Mouse (Mus musculus) G1E (cell line): ENCODE data around the gene Tacc2.
"Not testable (repeated sequence)": the region's sequence is repeated elsewhere in the genome, so short reads cannot be mapped to it uniquely, and the experiment has no call there.

Source experiments
- CTCF ChIP-seq: IDR thresholded peaks from 2 replicates; pipeline ENCODE4 v1.5.1; 2012; ENCODE audit warnings: low read depth, low read length, inconsistent platforms, mixed read lengths
- GATA1 ChIP-seq: IDR thresholded peaks from 2 replicates; pipeline ENCODE4 v1.6.1; 2012; ENCODE audit warnings: borderline replicate concordance, low read length, inconsistent platforms, mixed read lengths

DNA sequence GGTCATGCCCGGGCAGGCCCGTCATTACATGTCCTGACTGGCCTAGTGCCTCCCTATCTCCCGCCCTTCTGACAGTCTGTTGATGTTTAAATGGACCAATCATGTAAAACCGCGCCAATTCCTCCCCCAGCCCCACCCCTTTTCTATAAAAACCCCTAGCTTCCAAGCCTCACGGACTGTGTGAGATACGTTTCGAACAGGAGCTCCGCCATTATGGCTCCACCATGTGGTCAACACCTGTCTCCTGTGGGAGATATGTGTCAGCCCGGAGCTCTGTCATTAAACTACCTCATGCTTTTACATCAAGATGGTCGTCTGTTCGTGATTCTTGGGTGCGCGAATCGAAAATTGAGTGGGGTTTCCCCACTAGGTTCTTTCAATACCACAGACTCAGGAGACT, 46.1 kb upstream of the Tacc2 start:
- TF ChIP-seq CTCF, GATA1: not testable (repeated sequence)
